Mouse (Mus musculus) fibroblast of lung, adult 2 months (primary cell): Measurements from ENCODE around the gene Mkrn2os.
A peak's percentile ranks its signal among the peaks of the same experiment; 100 is the strongest.

Source experiments
- DNase-seq: peaks from one replicate; pipeline ENCODE4 v3.0.0-alpha.2; 2011; ENCODE audit warnings: low read depth

The Mkrn2os gene

GRCm38 (mm10) chr6:115582328-115583115, 9.9 kb downstream of the Mkrn2os start:
- DNase-seq = no peak

- DNase-seq = no peak
Measured at GRCm38 (mm10) chr6:115580810-115581209, 11.6 kb downstream of the Mkrn2os start.

GRCm38 (mm10) chr6:115577941-115578340, 14.4 kb downstream of the Mkrn2os start:
- DNase-seq = no peak

- no peak for DNase-seq
Measured at GRCm38 (mm10) chr6:115577407-115577806, 15.0 kb downstream of the Mkrn2os start.

GRCm38 (mm10) chr6:115574171-115574570, 18.2 kb downstream of the Mkrn2os start:
- DNase-seq = no peak

- no peak for DNase-seq
Measured at GRCm38 (mm10) chr6:115565479-115566045, 26.8 kb downstream of the Mkrn2os start.

GRCm38 (mm10) chr6:115559651-115560632, 32.4 kb downstream of the Mkrn2os start:
- DNase-seq = no peak

- DNase-seq = no peak
Measured at GRCm38 (mm10) chr6:115558176-115558575, 34.2 kb downstream of the Mkrn2os start.

- peak; percentile 49 for DNase-seq
Measured at GRCm38 (mm10) chr6:115555485-115555884, 36.9 kb downstream of the Mkrn2os start.

GRCm38 (mm10) chr6:115546276-115546675, 46.1 kb downstream of the Mkrn2os start:
- DNase-seq = no peak

GRCm38 (mm10) chr6:115544442-115544970, 47.9 kb downstream of the Mkrn2os start, which contains the start of gene Tsen2:
Gene Tsen2, plus strand, starts transcription at chr6:115544664.
- peak; percentile 88 for DNase-seq

- no peak for DNase-seq
Measured at GRCm38 (mm10) chr6:115542341-115542740, 50.0 kb downstream of the Mkrn2os start.

- peak; percentile 40 for DNase-seq
Measured at GRCm38 (mm10) chr6:115541676-115542275, 50.6 kb downstream of the Mkrn2os start.

GRCm38 (mm10) chr6:115538645-115539429, 53.5 kb downstream of the Mkrn2os start:
- DNase-seq = no peak

- DNase-seq = no peak
Measured at GRCm38 (mm10) chr6:115536169-115536568, 56.2 kb downstream of the Mkrn2os start.

- no peak for DNase-seq
Measured at GRCm38 (mm10) chr6:115534617-115535016, 57.8 kb downstream of the Mkrn2os start.
